Mouse (Mus musculus) testis, adult 2 months (tissue): ENCODE results near the gene Slc35e3. TPM values are rescaled to one million over a fixed set of nuclear protein-coding genes. Genes with fewer than 3 reads are reported as not detected.

Experiments used
- H3K27ac ChIP-seq: fragments of 200-500 bp; 2 replicates; pipeline ENCODE4 v1.5.1; 2012; ENCODE audit warnings: low read depth, low read length; ENCODE audit not compliant: control insufficient read depth, insufficient read depth
- H3K27me3 ChIP-seq: fragments of 200-500 bp; 2 replicates; pipeline ENCODE4 v1.6.1; 2012; ENCODE audit warnings: mild to moderate bottlenecking, low read length, moderate library complexity; ENCODE audit not compliant: control insufficient read depth, insufficient read depth
- H3K36me3 ChIP-seq: fragments of 200-500 bp; 2 replicates; pipeline ENCODE4 v1.6.1; 2012; ENCODE audit warnings: mild to moderate bottlenecking, low read length; ENCODE audit not compliant: control insufficient read depth, insufficient read depth
- H3K4me1 ChIP-seq: fragments of 200-500 bp; 2 replicates; pipeline ENCODE4 v1.6.1; 2012; ENCODE audit warnings: low read length; ENCODE audit not compliant: control insufficient read depth, insufficient read depth
- H3K4me3 ChIP-seq: fragments of 200-500 bp; 2 replicates; pipeline ENCODE4 v1.5.1; 2012; ENCODE audit warnings: low read depth, mild to moderate bottlenecking, low read length, moderate library complexity, mixed read lengths; ENCODE audit not compliant: control insufficient read depth
- CTCF ChIP-seq: fragments of 200-500 bp; IDR thresholded peaks from 2 replicates; pipeline ENCODE4 v1.5.1; 2012; ENCODE audit warnings: low read depth, mild to moderate bottlenecking, inconsistent platforms, low read length, moderate library complexity; ENCODE audit not compliant: control insufficient read depth, insufficient read depth, insufficient replicate concordance
- POLR2A ChIP-seq: fragments of 200-500 bp; IDR thresholded peaks from 2 replicates; pipeline ENCODE4 v1.6.1; 2012; ENCODE audit warnings: low read depth, mild to moderate bottlenecking, inconsistent platforms, low read length, moderate library complexity; ENCODE audit not compliant: control insufficient read depth
- polyA plus RNA-seq: library from polyadenylated mRNA; depleted of rRNA; stranded (reverse); fragments of >200 nt; gene quantifications from 2 replicates; pipeline ENCODE4 v1.2.3, GENCODE M21; 2012

Gene Slc35e3
- polyA plus RNA-seq, 1 experiment: 2.7 TPM

DNA sequence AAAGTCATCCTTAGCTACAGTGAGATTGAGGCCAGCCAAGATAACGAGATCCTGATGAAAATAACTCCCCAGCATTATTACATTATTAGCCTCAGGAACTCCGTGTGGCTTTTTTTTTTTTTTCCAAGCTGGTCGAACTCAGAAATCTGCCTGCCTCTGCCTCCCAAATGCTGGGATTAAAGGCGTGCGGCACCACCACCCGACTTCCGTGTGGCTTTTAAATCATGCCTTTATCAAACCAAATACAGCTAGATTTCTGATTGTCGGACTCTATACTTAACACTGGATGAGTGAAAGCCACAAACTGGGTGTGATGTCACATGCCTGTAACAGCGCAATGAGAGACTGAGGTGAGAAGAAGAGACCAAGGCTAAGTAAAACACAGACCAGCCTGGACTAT is 33.3 kb downstream of the Slc35e3 start:
- TF ChIP-seq POLR2A (no peak), CTCF (no peak)
- H3K4me1 ChIP-seq: peaks cover 5% of the 10 kb centered on the region
- no peak overlapping the region for H3K4me3 ChIP-seq
- no peaks in the 10 kb centered on the region; the same call in 1 of the 2 replicates for H3K36me3 ChIP-seq
- H3K27ac ChIP-seq: no peak overlapping the region
- no peaks in the 10 kb centered on the region for H3K27me3 ChIP-seq

- Histone ChIP-seq H3K27ac (peak overlapping the region; percentile 61), H3K27me3 (no peaks in the 10 kb centered on the region), H3K36me3 (no peaks in the 10 kb centered on the region; the same call in 1 of the 2 replicates), H3K4me3 (peak overlapping the region; percentile 100), H3K4me1 (peaks cover 3% of the 10 kb centered on the region; the same call in 1 of the 2 replicates)
- TF ChIP-seq CTCF: no peak
- TF ChIP-seq POLR2A: no peak
Observed at GRCm38 (mm10) chr10:117712191-117712754, 33.9 kb downstream of the Slc35e3 start.

DNA sequence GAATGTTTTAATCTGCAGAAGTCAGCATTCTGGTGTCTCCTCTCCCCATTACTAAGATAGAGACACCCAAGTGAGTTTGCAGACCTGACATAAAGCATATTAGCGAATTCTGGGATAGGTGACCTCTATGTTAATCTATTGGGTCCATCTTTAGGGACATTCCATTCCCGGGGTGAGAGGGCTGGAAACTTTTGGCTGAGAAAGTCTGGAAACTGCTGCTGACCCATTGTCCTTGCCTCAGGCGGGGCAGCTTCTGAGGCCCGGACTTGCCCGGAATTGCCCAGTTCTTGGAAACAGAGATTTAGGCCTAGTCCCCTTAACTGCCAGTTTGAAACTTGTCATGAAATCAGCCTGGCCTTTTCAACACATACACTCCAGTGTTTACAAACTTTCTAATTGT is 34.8 kb downstream of the Slc35e3 start:
- no peaks in the 10 kb centered on the region for H3K27me3 ChIP-seq
- H3K4me1 ChIP-seq: peaks cover 7% of the 10 kb centered on the region
- no peak for TF ChIP-seq POLR2A
- peak overlapping the region; percentile 94 for H3K27ac ChIP-seq
- H3K4me3 ChIP-seq: peak overlapping the region; percentile 100
- peaks cover 2% of the 10 kb centered on the region for H3K36me3 ChIP-seq

- Histone ChIP-seq H3K36me3 (peaks cover 2% of the 10 kb centered on the region), H3K27ac (peak within 1 kb of the TSS; percentile 100), H3K4me1 (peaks cover 7% of the 10 kb centered on the region), H3K27me3 (no peaks in the 10 kb centered on the region), H3K4me3 (peak within 1 kb of the TSS; percentile 100)
- TF ChIP-seq CTCF (peak; percentile 73), POLR2A (peak; percentile 95)
Observed at GRCm38 (mm10) chr10:117710604-117711141, 35.5 kb downstream of the Slc35e3 start, which contains the start of gene Mdm2. Mdm2 (minus strand) TSS chr10:117710758.

GRCm38 (mm10) chr10:117709930-117710603 is 36.1 kb downstream of the Slc35e3 start:
- H3K4me3 ChIP-seq: peak overlapping the region; percentile 100
- no peaks in the 10 kb centered on the region for H3K27me3 ChIP-seq
- TF ChIP-seq POLR2A (no peak; the same call in 1 of the 2 replicates), CTCF (no peak)
- peaks cover 7% of the 10 kb centered on the region for H3K4me1 ChIP-seq
- peak overlapping the region; percentile 100 for H3K27ac ChIP-seq
- H3K36me3 ChIP-seq: peaks cover 3% of the 10 kb centered on the region

- H3K27ac ChIP-seq: peak overlapping the region; percentile 91
- peak overlapping the region; percentile 100 for H3K4me3 ChIP-seq
- TF ChIP-seq CTCF: no peak
- no peak for TF ChIP-seq POLR2A
- H3K27me3 ChIP-seq: no peaks in the 10 kb centered on the region
- peaks cover 7% of the 10 kb centered on the region for H3K4me1 ChIP-seq
- peaks cover 3% of the 10 kb centered on the region for H3K36me3 ChIP-seq
Observed at GRCm38 (mm10) chr10:117709326-117709830, 36.8 kb downstream of the Slc35e3 start.

DNA sequence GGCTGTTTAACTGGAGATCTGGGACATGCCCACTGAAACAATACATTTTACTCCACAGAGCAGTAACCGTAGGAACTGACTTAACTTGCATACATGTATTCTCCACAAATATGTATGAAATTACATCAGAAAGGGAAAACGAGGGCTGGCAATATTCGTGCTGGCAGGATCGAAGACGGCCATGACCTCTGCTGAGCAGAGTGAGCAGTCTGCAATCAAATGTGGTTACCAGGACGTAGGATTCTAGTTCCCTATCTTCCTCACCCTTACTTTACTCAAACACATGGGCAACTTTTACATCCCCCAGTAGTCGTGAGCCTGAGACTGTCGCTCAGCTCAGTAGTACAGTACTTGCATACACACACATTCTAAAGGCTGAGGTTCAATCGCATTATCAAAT is 37.3 kb downstream of the Slc35e3 start:
- H3K4me1 ChIP-seq: peaks cover 7% of the 10 kb centered on the region
- H3K4me3 ChIP-seq: peak overlapping the region; percentile 66
- no peak for TF ChIP-seq CTCF
- TF ChIP-seq POLR2A: no peak
- H3K27me3 ChIP-seq: no peaks in the 10 kb centered on the region
- no peak overlapping the region for H3K27ac ChIP-seq
- H3K36me3 ChIP-seq: peaks cover 3% of the 10 kb centered on the region
